Mouse (Mus musculus): Measurements from ENCODE around the gene Lefty2. TPM values are rescaled to one million over a fixed set of nuclear protein-coding genes. Genes with fewer than 3 reads are reported as not detected.
A peak's percentile ranks its signal among the peaks of the same experiment; 100 is the strongest.

Lefty2 gene
- polyA plus RNA-seq, 1 experiment = 124 TPM

- Histone ChIP-seq H3K36me3 (ENCODE audit: control insufficient read depth, insufficient read depth, low read length, poor library complexity, severe bottlenecking) (no peaks in the 10 kb centered on the region), H3K4me1 (ENCODE audit: control insufficient read depth, insufficient read depth, low read length) (peaks cover 3% of the 10 kb centered on the region), H3K9me3 (replicated peaks; ENCODE audit: control insufficient read depth, insufficient read depth, low read length, poor library complexity, severe bottlenecking) (no peaks in the 10 kb centered on the region), H3K27me3 (ENCODE audit: control insufficient read depth, insufficient read depth, low read length, poor library complexity, severe bottlenecking) (no peaks in the 10 kb centered on the region), H3K4me3 (ENCODE audit: low read depth, low read length) (no peak overlapping the region), H3K27ac (ENCODE audit: insufficient read depth, low read length) (no peak overlapping the region), H3K9ac (ENCODE audit: low read depth, poor library complexity, severe bottlenecking) (no peak overlapping the region)
- no peak for TF ChIP-seq CTCF (IDR thresholded peaks at IDR 0.05; ENCODE audit: low read depth, low read length)
- TF ChIP-seq POLR2A (IDR thresholded peaks at IDR 0.05; ENCODE audit: insufficient read depth, low read length) = no peak
- no peak for TF ChIP-seq EP300 (IDR thresholded peaks at IDR 0.05; ENCODE audit: insufficient read depth, low read depth, low read length)
Observed at GRCm38 (mm10) chr1:180874615-180875014, 18.3 kb upstream of the Lefty2 start.

- H3K27me3 ChIP-seq (ENCODE audit: control insufficient read depth, insufficient read depth, low read length, poor library complexity, severe bottlenecking) = no peaks in the 10 kb centered on the region
- H3K4me1 ChIP-seq (ENCODE audit: control insufficient read depth, insufficient read depth, low read length) = peaks cover 3% of the 10 kb centered on the region
- H3K27ac ChIP-seq (ENCODE audit: insufficient read depth, low read length) = no peak overlapping the region
- no peak overlapping the region for H3K4me3 ChIP-seq (ENCODE audit: low read depth, low read length)
- H3K9me3 ChIP-seq (replicated peaks; ENCODE audit: control insufficient read depth, insufficient read depth, low read length, poor library complexity, severe bottlenecking) = no peaks in the 10 kb centered on the region
- TF ChIP-seq EP300 (IDR thresholded peaks at IDR 0.05; ENCODE audit: insufficient read depth, low read depth, low read length) = no peak
- no peak for TF ChIP-seq POLR2A (IDR thresholded peaks at IDR 0.05; ENCODE audit: insufficient read depth, low read length)
- no peak for TF ChIP-seq CTCF (IDR thresholded peaks at IDR 0.05; ENCODE audit: low read depth, low read length)
- H3K9ac ChIP-seq (ENCODE audit: low read depth, poor library complexity, severe bottlenecking) = no peak overlapping the region
- no peaks in the 10 kb centered on the region for H3K36me3 ChIP-seq (ENCODE audit: control insufficient read depth, insufficient read depth, low read length, poor library complexity, severe bottlenecking)
Observed at GRCm38 (mm10) chr1:180875126-180875525, 17.8 kb upstream of the Lefty2 start.

- Histone ChIP-seq H3K27ac (ENCODE audit: insufficient read depth, low read length) (no peak overlapping the region), H3K27me3 (ENCODE audit: control insufficient read depth, insufficient read depth, low read length, poor library complexity, severe bottlenecking) (no peaks in the 10 kb centered on the region), H3K4me3 (ENCODE audit: low read depth, low read length) (no peak overlapping the region), H3K36me3 (ENCODE audit: control insufficient read depth, insufficient read depth, low read length, poor library complexity, severe bottlenecking) (no peaks in the 10 kb centered on the region), H3K9me3 (replicated peaks; ENCODE audit: control insufficient read depth, insufficient read depth, low read length, poor library complexity, severe bottlenecking) (no peaks in the 10 kb centered on the region), H3K4me1 (ENCODE audit: control insufficient read depth, insufficient read depth, low read length) (peaks cover 2% of the 10 kb centered on the region), H3K9ac (ENCODE audit: low read depth, poor library complexity, severe bottlenecking) (no peak overlapping the region)
- TF ChIP-seq EP300 (IDR thresholded peaks at IDR 0.05; ENCODE audit: insufficient read depth, low read depth, low read length) (no peak), CTCF (IDR thresholded peaks at IDR 0.05; ENCODE audit: low read depth, low read length) (peak; percentile 53), POLR2A (IDR thresholded peaks at IDR 0.05; ENCODE audit: insufficient read depth, low read length) (no peak)
Observed at GRCm38 (mm10) chr1:180877466-180877865, 15.4 kb upstream of the Lefty2 start.

- Histone ChIP-seq H3K9me3 (replicated peaks; ENCODE audit: control insufficient read depth, insufficient read depth, low read length, poor library complexity, severe bottlenecking) (no peaks in the 10 kb centered on the region), H3K4me1 (ENCODE audit: control insufficient read depth, insufficient read depth, low read length) (peaks cover 2% of the 10 kb centered on the region), H3K9ac (ENCODE audit: low read depth, poor library complexity, severe bottlenecking) (no peak overlapping the region), H3K27me3 (ENCODE audit: control insufficient read depth, insufficient read depth, low read length, poor library complexity, severe bottlenecking) (no peaks in the 10 kb centered on the region), H3K36me3 (ENCODE audit: control insufficient read depth, insufficient read depth, low read length, poor library complexity, severe bottlenecking) (no peaks in the 10 kb centered on the region), H3K4me3 (ENCODE audit: low read depth, low read length) (no peak overlapping the region), H3K27ac (ENCODE audit: insufficient read depth, low read length) (no peak overlapping the region)
- no peak for TF ChIP-seq POLR2A (IDR thresholded peaks at IDR 0.05; ENCODE audit: insufficient read depth, low read length)
- TF ChIP-seq EP300 (IDR thresholded peaks at IDR 0.05; ENCODE audit: insufficient read depth, low read depth, low read length) = no peak
- no peak for TF ChIP-seq CTCF (IDR thresholded peaks at IDR 0.05; ENCODE audit: low read depth, low read length)
Observed at GRCm38 (mm10) chr1:180881768-180882167, 11.1 kb upstream of the Lefty2 start.

- Histone ChIP-seq H3K4me3 (ENCODE audit: low read depth, low read length) (no peak overlapping the region), H3K9me3 (replicated peaks; ENCODE audit: control insufficient read depth, insufficient read depth, low read length, poor library complexity, severe bottlenecking) (no peaks in the 10 kb centered on the region), H3K4me1 (ENCODE audit: control insufficient read depth, insufficient read depth, low read length) (peaks cover 4% of the 10 kb centered on the region), H3K27ac (ENCODE audit: insufficient read depth, low read length) (no peak overlapping the region; the same call in 1 of the 2 replicates), H3K9ac (ENCODE audit: low read depth, poor library complexity, severe bottlenecking) (peak overlapping the region; percentile 57; the same call in 1 of the 2 replicates), H3K36me3 (ENCODE audit: control insufficient read depth, insufficient read depth, low read length, poor library complexity, severe bottlenecking) (no peaks in the 10 kb centered on the region), H3K27me3 (ENCODE audit: control insufficient read depth, insufficient read depth, low read length, poor library complexity, severe bottlenecking) (no peaks in the 10 kb centered on the region)
- TF ChIP-seq EP300 (IDR thresholded peaks at IDR 0.05; ENCODE audit: insufficient read depth, low read depth, low read length) (no peak), CTCF (IDR thresholded peaks at IDR 0.05; ENCODE audit: low read depth, low read length) (no peak), POLR2A (IDR thresholded peaks at IDR 0.05; ENCODE audit: insufficient read depth, low read length) (no peak)
Observed at GRCm38 (mm10) chr1:180883731-180884130, 9.2 kb upstream of the Lefty2 start.

GRCm38 (mm10) chr1:180884484-180884883, 8.4 kb upstream of the Lefty2 start:
- Histone ChIP-seq H3K27ac (ENCODE audit: insufficient read depth, low read length) (peak overlapping the region; percentile 4; the same call in 1 of the 2 replicates), H3K9ac (ENCODE audit: low read depth, poor library complexity, severe bottlenecking) (peak overlapping the region; percentile 57), H3K36me3 (ENCODE audit: control insufficient read depth, insufficient read depth, low read length, poor library complexity, severe bottlenecking) (no peaks in the 10 kb centered on the region), H3K27me3 (ENCODE audit: control insufficient read depth, insufficient read depth, low read length, poor library complexity, severe bottlenecking) (no peaks in the 10 kb centered on the region), H3K4me1 (ENCODE audit: control insufficient read depth, insufficient read depth, low read length) (peaks cover 4% of the 10 kb centered on the region), H3K9me3 (replicated peaks; ENCODE audit: control insufficient read depth, insufficient read depth, low read length, poor library complexity, severe bottlenecking) (no peaks in the 10 kb centered on the region), H3K4me3 (ENCODE audit: low read depth, low read length) (no peak overlapping the region)
- TF ChIP-seq EP300 (IDR thresholded peaks at IDR 0.05; ENCODE audit: insufficient read depth, low read depth, low read length) (no peak), CTCF (IDR thresholded peaks at IDR 0.05; ENCODE audit: low read depth, low read length) (no peak), POLR2A (IDR thresholded peaks at IDR 0.05; ENCODE audit: insufficient read depth, low read length) (no peak)

All from ES-Bruce4 (cell line).